Mouse (Mus musculus) MEL (cell line): ENCODE results near the gene Pbp2.

ENCODE experiments used
- CTCF ChIP-seq, 3 experiments: IDR thresholded peaks in 2 of 3; conservative IDR thresholded peaks in 1 of 3; 2 replicates each; pipeline ENCODE4 v1.5.1; 2011 to 2012; ENCODE audit warnings: low read length in 3 of 3, low read depth in 2 of 3, mild to moderate bottlenecking in 2 of 3, improper control_type of control experiment in 1 of 3, inconsistent platforms in 1 of 3, mixed read lengths in 1 of 3, moderate library complexity in 1 of 3; ENCODE audit not compliant: control insufficient read depth in 1 of 3, insufficient read depth in 1 of 3, poor library complexity in 1 of 3, severe bottlenecking in 1 of 3
- E2F4 ChIP-seq: IDR thresholded peaks from 2 replicates; pipeline ENCODE4 v1.6.1; 2011; ENCODE audit warnings: low read depth, low read length, improper control_type of control experiment, borderline replicate concordance
- ELF1 ChIP-seq: IDR thresholded peaks from 2 replicates; pipeline ENCODE4 v1.6.1; 2014; ENCODE audit warnings: low read depth, mild to moderate bottlenecking, inconsistent platforms, low read length, improper control_type of control experiment, moderate library complexity
- GATA1 ChIP-seq: IDR thresholded peaks from 2 replicates; pipeline ENCODE4 v1.6.1; 2011; ENCODE audit warnings: low read depth, low read length, improper control_type of control experiment
- KAT2A ChIP-seq: conservative IDR thresholded peaks from 2 replicates; pipeline ENCODE4 v1.6.1; 2012; ENCODE audit warnings: low read depth, low read length, improper control_type of control experiment, inconsistent platforms
- POLR2A ChIP-seq, 2 experiments: IDR thresholded peaks; 2 replicates each; pipeline ENCODE4 v1.6.1; 2011 to 2012; ENCODE audit warnings: low read length in 2 of 2, mild to moderate bottlenecking in 2 of 2, control low read depth in 1 of 2, improper control_type of control experiment in 1 of 2, low read depth in 1 of 2, moderate library complexity in 1 of 2; ENCODE audit not compliant: control insufficient read depth in 1 of 2, insufficient read depth in 1 of 2, poor library complexity in 1 of 2
- POLR2AphosphoS2 ChIP-seq: IDR thresholded peaks from 2 replicates; pipeline ENCODE4 v1.6.1; 2011; ENCODE audit warnings: low read length, improper control_type of control experiment
- RAD21 ChIP-seq: IDR thresholded peaks from 2 replicates; pipeline ENCODE4 v1.6.1; 2011; ENCODE audit warnings: mild to moderate bottlenecking, low read depth, low read length, improper control_type of control experiment
- SIN3A ChIP-seq: IDR thresholded peaks from 2 replicates; pipeline ENCODE4 v1.6.1; 2012; ENCODE audit warnings: low read length, improper control_type of control experiment, inconsistent platforms
- TBP ChIP-seq: IDR thresholded peaks from 2 replicates; pipeline ENCODE4 v1.8.0; 2011; ENCODE audit warnings: low read depth, low read length, improper control_type of control experiment
- UBTF ChIP-seq: IDR thresholded peaks from 2 replicates; pipeline ENCODE4 v1.6.1; 2012; ENCODE audit warnings: low read depth, mild to moderate bottlenecking, inconsistent platforms, low read length, improper control_type of control experiment, moderate library complexity, borderline replicate concordance; ENCODE audit not compliant: insufficient read depth
- ZC3H11A ChIP-seq: IDR thresholded peaks from 2 replicates; pipeline ENCODE4 v1.6.1; 2012; ENCODE audit warnings: low read depth, mild to moderate bottlenecking, inconsistent platforms, low read length, improper control_type of control experiment
- ZKSCAN1 ChIP-seq: IDR thresholded peaks from 2 replicates; pipeline ENCODE4 v1.6.1; 2012; ENCODE audit warnings: low read depth, mild to moderate bottlenecking, inconsistent platforms, low read length, improper control_type of control experiment, moderate library complexity

DNA sequence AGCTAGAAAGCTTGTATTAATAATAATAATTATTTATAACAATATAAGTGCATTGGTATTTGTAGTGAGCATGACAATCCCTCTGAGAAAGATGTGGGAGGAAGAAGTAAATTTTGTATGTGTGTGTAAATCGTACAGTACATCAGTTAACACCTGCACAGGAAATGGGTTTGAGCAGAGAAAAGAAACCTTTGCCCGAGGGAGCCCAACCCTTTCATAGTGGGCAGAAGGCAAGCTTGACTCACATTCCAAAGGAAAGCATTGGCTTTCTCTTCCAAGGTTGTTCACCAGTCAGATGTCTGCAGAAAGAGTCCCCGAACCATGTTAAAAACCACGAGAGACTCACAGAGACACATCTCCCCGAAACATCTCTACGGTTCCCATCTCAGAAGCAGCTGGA, 37.1 kb downstream of the Pbp2 start:
- TF ChIP-seq CTCF (IDR thresholded peaks at IDR 0.05 in 2 of 3, conservative IDR thresholded peaks at IDR 0.05 in 1 of 3; ENCODE audit: control insufficient read depth in 1 of 3, insufficient read depth in 1 of 3, low read depth in 2 of 3, low read length in 3 of 3, poor library complexity in 1 of 3, severe bottlenecking in 1 of 3) (no peak), SIN3A (no peak), TBP (no peak), POLR2AphosphoS2 (no peak), E2F4 (no peak), UBTF (no peak), POLR2A (IDR thresholded peaks at IDR 0.05; ENCODE audit: control insufficient read depth in 1 of 2, insufficient read depth in 1 of 2, low read depth in 1 of 2, low read length in 2 of 2, poor library complexity in 1 of 2) (no peak), ELF1 (no peak), KAT2A (no peak), GATA1 (no peak), RAD21 (no peak), ZKSCAN1 (no peak), ZC3H11A (no peak)
